Mouse (Mus musculus): Measurements from ENCODE around the gene Actrt2.

GRCm38 (mm10) chr4:154707521-154707920 is 39.9 kb upstream of the Actrt2 start:
- TF ChIP-seq POLR2A (IDR thresholded peaks at IDR 0.05; ENCODE audit: extremely low read depth, insufficient read depth, low read length) (no peak), CTCF (IDR thresholded peaks at IDR 0.05; ENCODE audit: low read depth, low read length) (no peak)
